Mouse (Mus musculus) MEL (cell line): ENCODE results near the gene Dapk1. TPM values are rescaled to one million over a fixed set of nuclear protein-coding genes. Genes with fewer than 3 reads are reported as not detected.

Experiments
- DNase-seq: peaks from one replicate; pipeline ENCODE4 v3.0.0; 2011; ENCODE audit warnings: low read depth, low spot score
- H3K27ac ChIP-seq: 2 replicates; pipeline ENCODE4 v1.5.1; 2012; ENCODE audit warnings: low read depth, mild to moderate bottlenecking, control low read depth, low read length, moderate library complexity; ENCODE audit not compliant: control insufficient read depth
- H3K27me3 ChIP-seq, 2 experiments: fragments of 150-350 bp in 1 of 2; sonication (generic) in 1 of 2; 2 replicates each; pipeline ENCODE4 v1.6.1; 2012; ENCODE audit warnings: low read length in 2 of 2, mild to moderate bottlenecking in 2 of 2, improper control_type of control experiment in 1 of 2, moderate library complexity in 1 of 2; ENCODE audit not compliant: insufficient read depth in 2 of 2, control insufficient read depth in 1 of 2
- H3K36me3 ChIP-seq, 2 experiments: 2 replicates each; pipeline ENCODE4 v1.6.1; 2012 to 2014; ENCODE audit warnings: low read length in 2 of 2, improper control_type of control experiment in 1 of 2, inconsistent platforms in 1 of 2, mild to moderate bottlenecking in 1 of 2; ENCODE audit not compliant: insufficient read depth in 2 of 2, control insufficient read depth in 1 of 2
- H3K4me1 ChIP-seq, 2 experiments: fragments of 150-350 bp in 1 of 2; sonication (generic) in 1 of 2; 2 replicates each; pipeline ENCODE4 v1.6.1; 2012; ENCODE audit warnings: low read length in 2 of 2, improper control_type of control experiment in 1 of 2, mild to moderate bottlenecking in 1 of 2; ENCODE audit not compliant: insufficient read depth in 2 of 2, control insufficient read depth in 1 of 2
- H3K4me3 ChIP-seq, 2 experiments: fragments of 150-350 bp in 1 of 2; sonication (generic) in 1 of 2; 2 replicates each; pipeline ENCODE4 v1.5.1; 2012; ENCODE audit warnings: low read depth in 2 of 2, low read length in 2 of 2, mild to moderate bottlenecking in 2 of 2, moderate library complexity in 2 of 2, control low read depth in 1 of 2, improper control_type of control experiment in 1 of 2; ENCODE audit not compliant: control insufficient read depth in 1 of 2, insufficient read depth in 1 of 2
- H3K79me2 ChIP-seq: 2 replicates; pipeline ENCODE4 v1.6.1; 2012; ENCODE audit warnings: mild to moderate bottlenecking, low read length, moderate library complexity; ENCODE audit not compliant: control insufficient read depth, poor library complexity, insufficient read depth
- H3K9ac ChIP-seq: 2 replicates; pipeline ENCODE4 v1.6.1; 2012; ENCODE audit warnings: low read depth, mild to moderate bottlenecking, control low read depth, low read length, moderate library complexity; ENCODE audit not compliant: control insufficient read depth, poor library complexity, severe bottlenecking
- H3K9me3 ChIP-seq: fragments of 150-350 bp; sonication (generic); replicated peaks from 2 replicates; pipeline ENCODE4 v1.6.1; 2012; ENCODE audit warnings: mild to moderate bottlenecking, low read length, improper control_type of control experiment, moderate library complexity; ENCODE audit not compliant: insufficient read depth
- E2F4 ChIP-seq: IDR thresholded peaks from 2 replicates; pipeline ENCODE4 v1.6.1; 2011; ENCODE audit warnings: low read depth, low read length, improper control_type of control experiment, borderline replicate concordance
- ELF1 ChIP-seq: IDR thresholded peaks from 2 replicates; pipeline ENCODE4 v1.6.1; 2014; ENCODE audit warnings: low read depth, mild to moderate bottlenecking, inconsistent platforms, low read length, improper control_type of control experiment, moderate library complexity
- GABPA ChIP-seq: IDR thresholded peaks from 2 replicates; pipeline ENCODE4 v1.6.1; 2012; ENCODE audit warnings: low read depth, mild to moderate bottlenecking, inconsistent platforms, low read length, improper control_type of control experiment, moderate library complexity
- GATA1 ChIP-seq: IDR thresholded peaks from 2 replicates; pipeline ENCODE4 v1.6.1; 2011; ENCODE audit warnings: low read depth, low read length, improper control_type of control experiment
- HCFC1 ChIP-seq: IDR thresholded peaks from 2 replicates; pipeline ENCODE4 v1.6.1; 2012; ENCODE audit warnings: low read depth, mild to moderate bottlenecking, inconsistent platforms, low read length, improper control_type of control experiment, moderate library complexity
- JUND ChIP-seq: IDR thresholded peaks from 2 replicates; pipeline ENCODE4 v1.6.1; 2011; ENCODE audit warnings: low read depth, mild to moderate bottlenecking, improper control_type of control experiment, low read length
- MEF2A ChIP-seq: IDR thresholded peaks from 2 replicates; pipeline ENCODE4 v1.6.1; 2014; ENCODE audit warnings: low read depth, mild to moderate bottlenecking, inconsistent platforms, low read length, improper control_type of control experiment; ENCODE audit not compliant: poor library complexity, insufficient replicate concordance, severe bottlenecking; ENCODE audit errors: extremely low read depth
- MYB ChIP-seq: IDR thresholded peaks from 2 replicates; pipeline ENCODE4 v1.6.1; 2011; ENCODE audit warnings: mild to moderate bottlenecking, low read depth, low read length, improper control_type of control experiment
- MYC ChIP-seq: IDR thresholded peaks from 2 replicates; pipeline ENCODE4 v1.6.1; 2011; ENCODE audit warnings: low read depth, mild to moderate bottlenecking, low read length, improper control_type of control experiment, moderate library complexity
- NELFE ChIP-seq: IDR thresholded peaks from 2 replicates; pipeline ENCODE4 v1.6.1; 2011; ENCODE audit warnings: low read depth, low read length, improper control_type of control experiment
- NRF1 ChIP-seq: IDR thresholded peaks from 2 replicates; pipeline ENCODE4 v1.6.1; 2014; ENCODE audit warnings: low read depth, mild to moderate bottlenecking, inconsistent platforms, low read length, improper control_type of control experiment, moderate library complexity; ENCODE audit not compliant: poor library complexity, insufficient read depth, severe bottlenecking
- POLR2A ChIP-seq, 2 experiments: IDR thresholded peaks; 2 replicates each; pipeline ENCODE4 v1.6.1; 2011 to 2012; ENCODE audit warnings: low read length in 2 of 2, mild to moderate bottlenecking in 2 of 2, control low read depth in 1 of 2, improper control_type of control experiment in 1 of 2, low read depth in 1 of 2, moderate library complexity in 1 of 2; ENCODE audit not compliant: control insufficient read depth in 1 of 2, insufficient read depth in 1 of 2, poor library complexity in 1 of 2
- POLR2AphosphoS2 ChIP-seq: IDR thresholded peaks from 2 replicates; pipeline ENCODE4 v1.6.1; 2011; ENCODE audit warnings: low read length, improper control_type of control experiment
- RAD21 ChIP-seq: IDR thresholded peaks from 2 replicates; pipeline ENCODE4 v1.6.1; 2011; ENCODE audit warnings: mild to moderate bottlenecking, low read depth, low read length, improper control_type of control experiment
- SIN3A ChIP-seq: IDR thresholded peaks from 2 replicates; pipeline ENCODE4 v1.6.1; 2012; ENCODE audit warnings: low read length, improper control_type of control experiment, inconsistent platforms
- TCF12 ChIP-seq: IDR thresholded peaks from 2 replicates; pipeline ENCODE4 v1.6.1; 2014; ENCODE audit warnings: low read depth, mild to moderate bottlenecking, inconsistent platforms, low read length, improper control_type of control experiment, moderate library complexity
- UBTF ChIP-seq: IDR thresholded peaks from 2 replicates; pipeline ENCODE4 v1.6.1; 2012; ENCODE audit warnings: low read depth, mild to moderate bottlenecking, inconsistent platforms, low read length, improper control_type of control experiment, moderate library complexity, borderline replicate concordance; ENCODE audit not compliant: insufficient read depth
- USF2 ChIP-seq, 2 experiments: IDR thresholded peaks; 2 replicates each; pipeline ENCODE4 v1.6.1; 2011 to 2012; ENCODE audit warnings: improper control_type of control experiment in 2 of 2, low read length in 2 of 2, borderline replicate concordance in 1 of 2, inconsistent platforms in 1 of 2, low read depth in 1 of 2, mild to moderate bottlenecking in 1 of 2; ENCODE audit not compliant: insufficient read depth in 1 of 2
- ZKSCAN1 ChIP-seq: IDR thresholded peaks from 2 replicates; pipeline ENCODE4 v1.6.1; 2012; ENCODE audit warnings: low read depth, mild to moderate bottlenecking, inconsistent platforms, low read length, improper control_type of control experiment, moderate library complexity
- ZMIZ1 ChIP-seq: IDR thresholded peaks from 2 replicates; pipeline ENCODE4 v1.6.1; 2012; ENCODE audit warnings: low read depth, mild to moderate bottlenecking, inconsistent platforms, low read length, improper control_type of control experiment, moderate library complexity
- ZNF384 ChIP-seq: IDR thresholded peaks from 2 replicates; pipeline ENCODE4 v1.6.1; 2012; ENCODE audit warnings: low read depth, mild to moderate bottlenecking, inconsistent platforms, low read length, improper control_type of control experiment
- polyA plus RNA-seq, 2 experiments: library from polyadenylated mRNA; stranded (reverse) in 1 of 2; unstranded in 1 of 2; fragments of >175 nt in 1 of 2; fragments of >200 nt in 1 of 2; gene quantifications; 2 replicates each; pipeline versions ENCODE4 v1.2.1 to v1.2.4; 2012; ENCODE audit warnings: low replicate concordance in 2 of 2, low read depth in 1 of 2; ENCODE audit not compliant: insufficient read length in 2 of 2, insufficient read depth in 1 of 2, missing spikeins in 1 of 2
- total RNA-seq: library from RNA; depleted of rRNA; stranded (reverse); fragments of 300-350 nt; gene quantifications from 2 replicates; pipeline ENCODE4 v1.2.3, GENCODE M21; 2012

Dapk1 gene
- total and polyA plus RNA-seq, 3 experiments: 5.1 to 8.2 TPM; not detected in 1

- no peak for TF ChIP-seq NRF1
- TF ChIP-seq HCFC1: no peak
- TF ChIP-seq GABPA: no peak
- TF ChIP-seq POLR2A (IDR thresholded peaks at IDR 0.05; ENCODE audit: control insufficient read depth in 1 of 2, insufficient read depth in 1 of 2, low read depth in 1 of 2, low read length in 2 of 2, poor library complexity in 1 of 2): no peak
- TF ChIP-seq ZKSCAN1: no peak
- TF ChIP-seq SIN3A: no peak
- TF ChIP-seq MEF2A: no peak
- no peak for TF ChIP-seq ZNF384
- TF ChIP-seq RAD21: no peak
- no peak for TF ChIP-seq JUND
- no peak for TF ChIP-seq UBTF
- TF ChIP-seq MYC: no peak
- no peak for TF ChIP-seq E2F4
- no peak for TF ChIP-seq POLR2AphosphoS2
- no peak for TF ChIP-seq TCF12
- H3K4me1 ChIP-seq: no peaks in the 10 kb centered on the region
- no peak overlapping the region for H3K4me3 ChIP-seq
- no peak overlapping the region for H3K27ac ChIP-seq
- H3K79me2 ChIP-seq: no peaks in the 10 kb centered on the region
- no peaks in the 10 kb centered on the region for H3K36me3 ChIP-seq
- no peak overlapping the region for H3K9ac ChIP-seq
- DNase-seq: no peak
- H3K27me3 ChIP-seq: no peaks in the 10 kb centered on the region
- no peaks in the 10 kb centered on the region for H3K9me3 ChIP-seq
Observed at GRCm38 (mm10) chr13:60780534-60780933, 178.8 kb downstream of the Dapk1 start.

- TF ChIP-seq MYB: no peak
- no peak for TF ChIP-seq HCFC1
- no peak for TF ChIP-seq ZMIZ1
- TF ChIP-seq NELFE: no peak
- no peak for TF ChIP-seq ELF1
- no peak for TF ChIP-seq MYC
- TF ChIP-seq RAD21: no peak
- TF ChIP-seq UBTF: no peak
- no peak for TF ChIP-seq GATA1
- no peak for TF ChIP-seq USF2 (IDR thresholded peaks at IDR 0.05; ENCODE audit: borderline replicate concordance in 1 of 2, insufficient read depth in 1 of 2, low read depth in 1 of 2, low read length in 2 of 2)
- Histone ChIP-seq H3K36me3 (no peaks in the 10 kb centered on the region), H3K4me3 (no peak overlapping the region), H3K79me2 (no peaks in the 10 kb centered on the region), H3K9ac (no peak overlapping the region), H3K27me3 (no peaks in the 10 kb centered on the region), H3K9me3 (no peaks in the 10 kb centered on the region), H3K27ac (no peak overlapping the region), H3K4me1 (no peaks in the 10 kb centered on the region)
- DNase-seq: no peak
Observed at GRCm38 (mm10) chr13:60783301-60783700, 181.6 kb downstream of the Dapk1 start.
